In genomic region chr15:85036566-85037342, GRCm38 (mm10) we compare ENCODE assay signal across 7 mouse cellular contexts. TPM values are rescaled to one million over a fixed set of nuclear protein-coding genes. Genes with fewer than 3 reads are reported as not detected.
A peak's percentile ranks its signal among the peaks of the same experiment; 100 is the strongest.
DNase-seq lines count a peak whose midpoint lies in the region; ATAC-seq and TF ChIP-seq lines count a peak whose summit lies in the region.

No protein-coding gene starts in this region.

- under 1% methylated on average over 73 of the region's 75 CpGs for WGBS in embryonic facial prominence, embryonic 11.5 days
- WGBS in kidney, adult 2 months: under 1% methylated on average over 75 of the region's 75 CpGs
- WGBS in limb, embryonic 12.5 days: under 1% methylated on average over 74 of the region's 75 CpGs
- WGBS in midbrain, embryonic 15.5 days: 1% methylated on average over 64 of the region's 75 CpGs
- under 1% methylated on average over 75 of the region's 75 CpGs for WGBS in spleen, adult 2 months

- H3K4me3 ChIP-seq in embryonic facial prominence, embryonic 11.5 days (ENCODE audit: low read depth, low read length): peak overlapping the region; percentile 78
- H3K4me3 ChIP-seq in kidney, adult 2 months (ENCODE audit: insufficient read depth, low read depth, low read length): peak overlapping the region; percentile 74
- H3K4me3 ChIP-seq in limb, embryonic 12.5 days (replicated peaks): peak overlapping the region; percentile 79
- H3K4me3 ChIP-seq in midbrain, embryonic 15.5 days: peak overlapping the region; percentile 68
- H3K4me3 ChIP-seq in spleen, adult 2 months (ENCODE audit: extremely low read depth, insufficient read depth, insufficient read length): peak overlapping the region; percentile 68

- DNase-seq in adrenal gland, postnatal 14 days: peak; percentile 98
- peak; percentile 98 for DNase-seq in embryonic facial prominence, embryonic 11.5 days (ENCODE audit: low spot score)
- peak; percentile 98 to 99 for DNase-seq in heart, adult 18-20 months
- peak; percentile 99 for DNase-seq in kidney, adult 2 months
- DNase-seq in spleen, adult 2 months (ENCODE audit: low read depth in 1 of 2, low spot score in 2 of 2): peak; percentile 89 to 95

- peak; percentile 88 for ATAC-seq in embryonic facial prominence, embryonic 11.5 days (replicated peaks; ENCODE audit: insufficient number of reproducible peaks, low FRiP score, low TSS enrichment, low read depth)
- ATAC-seq in limb, embryonic 12.5 days (ENCODE audit: insufficient number of reproducible peaks, insufficient read depth, low FRiP score, low TSS enrichment, low read depth): peak; percentile 92
- ATAC-seq in midbrain, embryonic 15.5 days (replicated peaks): peak; percentile 95

- no peaks in the 10 kb centered on the region for H3K36me3 ChIP-seq in embryonic facial prominence, embryonic 11.5 days (replicated peaks; ENCODE audit: control insufficient read depth, insufficient read depth, low read depth, low read length)
- no peaks in the 10 kb centered on the region for H3K36me3 ChIP-seq in kidney, adult 2 months (ENCODE audit: control insufficient read depth, insufficient read depth, low read length)
- H3K36me3 ChIP-seq in limb, embryonic 12.5 days: peaks cover 3% of the 10 kb centered on the region; the same call in 1 of the 2 replicates
- H3K36me3 ChIP-seq in midbrain, embryonic 15.5 days (replicated peaks): no peaks in the 10 kb centered on the region
- H3K36me3 ChIP-seq in spleen, adult 2 months (ENCODE audit: control insufficient read depth, insufficient read depth, low read length): no peaks in the 10 kb centered on the region

- H3K4me1 ChIP-seq in embryonic facial prominence, embryonic 11.5 days (ENCODE audit: control insufficient read depth, insufficient read depth, low read length): no peaks in the 10 kb centered on the region; the same call in 1 of the 2 replicates
- H3K4me1 ChIP-seq in kidney, adult 2 months (ENCODE audit: control insufficient read depth, insufficient read depth, low read length): 0 out of 2 replicates have a peak, but pooled peaks cover 3% of the 10 kb centered on the region
- H3K4me1 ChIP-seq in limb, embryonic 12.5 days (replicated peaks): peaks cover 29% of the 10 kb centered on the region
- H3K4me1 ChIP-seq in midbrain, embryonic 15.5 days: peaks cover 36% of the 10 kb centered on the region
- peaks cover 9% of the 10 kb centered on the region; the same call in 1 of the 2 replicates for H3K4me1 ChIP-seq in spleen, adult 2 months (ENCODE audit: control insufficient read depth, insufficient read depth, insufficient read length)

- peak; percentile 16 for TF ChIP-seq POLR2A in kidney, adult 2 months (IDR thresholded peaks at IDR 0.05; ENCODE audit: low read depth, low read length)
- peak; percentile 24 for TF ChIP-seq POLR2A in spleen, adult 2 months (IDR thresholded peaks at IDR 0.05; ENCODE audit: low read depth, low read length)

- H3K9ac ChIP-seq in embryonic facial prominence, embryonic 11.5 days (replicated peaks; ENCODE audit: low read length): peak overlapping the region; percentile 84
- peak overlapping the region; percentile 80 for H3K9ac ChIP-seq in limb, embryonic 12.5 days (replicated peaks)
- H3K9ac ChIP-seq in midbrain, embryonic 15.5 days: peak overlapping the region; percentile 72

- no peak overlapping the region for H3K27ac ChIP-seq in embryonic facial prominence, embryonic 11.5 days (replicated peaks; ENCODE audit: low read depth, low read length)
- H3K27ac ChIP-seq in kidney, adult 2 months (ENCODE audit: insufficient read depth, low read depth, low read length): no peak overlapping the region
- H3K27ac ChIP-seq in limb, embryonic 12.5 days: peak overlapping the region; percentile 46
- H3K27ac ChIP-seq in midbrain, embryonic 15.5 days: peak overlapping the region; percentile 61
- H3K27ac ChIP-seq in spleen, adult 2 months (ENCODE audit: insufficient read depth, low read length): peak overlapping the region; percentile 45

- H3K4me2 ChIP-seq in embryonic facial prominence, embryonic 11.5 days (ENCODE audit: low read depth, low read length): peak overlapping the region; percentile 89
- H3K4me2 ChIP-seq in limb, embryonic 12.5 days: peak overlapping the region; percentile 69
- peak overlapping the region; percentile 78 for H3K4me2 ChIP-seq in midbrain, embryonic 15.5 days

- TF ChIP-seq CTCF in kidney, adult 2 months (conservative IDR thresholded peaks at IDR 0.05; ENCODE audit: insufficient read depth, insufficient read length, low read depth, low read length): no peak
- TF ChIP-seq CTCF in spleen, adult 2 months (IDR thresholded peaks at IDR 0.05; ENCODE audit: extremely low read depth, insufficient read depth, insufficient read length, insufficient replicate concordance): no peak

- no peaks in the 10 kb centered on the region for H3K9me3 ChIP-seq in embryonic facial prominence, embryonic 11.5 days (replicated peaks; ENCODE audit: control insufficient read depth, low read length)
- H3K9me3 ChIP-seq in limb, embryonic 12.5 days: no peaks in the 10 kb centered on the region
- no peaks in the 10 kb centered on the region for H3K9me3 ChIP-seq in midbrain, embryonic 15.5 days

- H3K27me3 ChIP-seq in embryonic facial prominence, embryonic 11.5 days (ENCODE audit: control insufficient read depth, insufficient read depth, low read length): no peaks in the 10 kb centered on the region
- no peaks in the 10 kb centered on the region for H3K27me3 ChIP-seq in kidney, adult 2 months (replicated peaks; ENCODE audit: control insufficient read depth, insufficient read depth, low read length)
- peaks cover 8% of the 10 kb centered on the region; the same call in 1 of the 2 replicates for H3K27me3 ChIP-seq in limb, embryonic 12.5 days
- no peaks in the 10 kb centered on the region for H3K27me3 ChIP-seq in midbrain, embryonic 15.5 days (replicated peaks)
- no peaks in the 10 kb centered on the region for H3K27me3 ChIP-seq in spleen, adult 2 months (ENCODE audit: control insufficient read depth, insufficient read depth, low read length)

RNA-seq across cellular contexts. Expression of gene Fam118a, which starts 8.0 kb away (rescaled TPM):
- 12.6 and 15.5 TPM in 2 replicates for total RNA-seq in adrenal gland, postnatal 14 days (2021)
- 26.1 and 26.3 TPM in 2 replicates for polyA plus RNA-seq in embryonic facial prominence, embryonic 11.5 days (2014; fragmentation: Nextera tagmentation; extraction: Ambion mirVana)
- 1 to 10 TPM; 7.3 to 8.2 TPM for total RNA-seq in heart, adult 18-20 months (2021)
- polyA plus RNA-seq in kidney, adult 2 months (2012; rRNA removed): 4.1 and 4.9 TPM in 2 replicates
- polyA plus RNA-seq in limb, embryonic 12.5 days (2016; fragmentation: Nextera tagmentation; extraction: Ambion mirVana): 27.9 and 28.8 TPM in 2 replicates
- polyA plus RNA-seq in midbrain, embryonic 15.5 days (2015; fragmentation: Nextera tagmentation; extraction: Ambion mirVana): 30.6 and 31.7 TPM in 2 replicates
- 3.9 and 4.0 TPM in 2 replicates for polyA plus RNA-seq in spleen, adult 2 months (2012; rRNA removed)

RNA-seq across cellular contexts. Expression of gene Upk3a, which starts 19.8 kb away (rescaled TPM):
- not detected in 2 replicates for total RNA-seq in adrenal gland, postnatal 14 days (2021)
- not detected in 2 replicates for polyA plus RNA-seq in embryonic facial prominence, embryonic 11.5 days (2014; fragmentation: Nextera tagmentation; extraction: Ambion mirVana)
- not detected for total RNA-seq in heart, adult 18-20 months (2021)
- 19.6 and 24.9 TPM in 2 replicates for polyA plus RNA-seq in kidney, adult 2 months (2012; rRNA removed)
- not detected in 2 replicates for polyA plus RNA-seq in limb, embryonic 12.5 days (2016; fragmentation: Nextera tagmentation; extraction: Ambion mirVana)
- 0.83 and 1.2 TPM in 2 replicates for polyA plus RNA-seq in midbrain, embryonic 15.5 days (2015; fragmentation: Nextera tagmentation; extraction: Ambion mirVana)
- polyA plus RNA-seq in spleen, adult 2 months (2012; rRNA removed): not detected in 2 replicates

RNA-seq across cellular contexts. Expression of gene 5031439G07Rik, which starts 48.4 kb away (rescaled TPM):
- total RNA-seq in adrenal gland, postnatal 14 days (2021): 24.9 and 32.2 TPM in 2 replicates
- 11.6 and 16.8 TPM in 2 replicates for polyA plus RNA-seq in embryonic facial prominence, embryonic 11.5 days (2014; fragmentation: Nextera tagmentation; extraction: Ambion mirVana)
- total RNA-seq in heart, adult 18-20 months (2021): 10 to 100 TPM; 30.6 to 34.7 TPM
- 21.7 and 24.1 TPM in 2 replicates for polyA plus RNA-seq in kidney, adult 2 months (2012; rRNA removed)
- polyA plus RNA-seq in limb, embryonic 12.5 days (2016; fragmentation: Nextera tagmentation; extraction: Ambion mirVana): 7.7 and 10.1 TPM in 2 replicates
- 28.4 and 33.9 TPM in 2 replicates for polyA plus RNA-seq in midbrain, embryonic 15.5 days (2015; fragmentation: Nextera tagmentation; extraction: Ambion mirVana)
- 27.1 and 32.8 TPM in 2 replicates for polyA plus RNA-seq in spleen, adult 2 months (2012; rRNA removed)

Comparison
In these comparisons a context has a peak if more than half of its experiments do, and no peak if none do; other contexts are left out.
1. H3K27ac ChIP-seq: peak in limb, embryonic 12.5 days (single experiment), midbrain, embryonic 15.5 days (single experiment) and spleen, adult 2 months (single experiment); none in embryonic facial prominence, embryonic 11.5 days (single experiment) and kidney, adult 2 months (single experiment).
2. Peak in every context shown above with its lines, with median percentiles within 50 percentile points of each other: DNase-seq, ATAC-seq, H3K4me2 ChIP-seq, H3K4me3 ChIP-seq and H3K9ac ChIP-seq.